Mouse (Mus musculus): Measurements from ENCODE around the gene Zfp420. TPM values are rescaled to one million over a fixed set of nuclear protein-coding genes. Genes with fewer than 3 reads are reported as not detected.
A peak's percentile ranks its signal among the peaks of the same experiment; 100 is the strongest.

Gene Zfp420
- total RNA-seq, 2 experiments from 2014 or later: 2.5 to 4.3 TPM

DNA sequence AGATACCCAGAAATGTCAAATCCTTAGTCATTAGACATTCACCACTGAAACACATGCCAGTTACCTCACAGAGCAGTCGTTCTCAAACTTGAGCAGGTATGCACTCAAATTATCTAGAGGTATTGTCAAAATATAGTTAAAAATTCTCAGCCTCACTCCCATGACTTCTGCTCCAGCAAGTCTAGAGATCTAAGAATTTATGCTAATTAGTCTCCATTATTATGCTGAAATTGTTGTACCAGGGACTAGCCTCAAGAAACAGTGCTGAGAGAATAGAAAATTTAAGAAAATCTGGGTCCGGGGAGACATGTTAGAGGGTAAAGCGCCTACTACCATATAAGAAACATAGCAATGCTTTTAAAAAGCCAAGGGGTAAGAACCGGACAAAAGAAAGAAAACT lies 44.3 kb downstream of the Zfp420 start:
- no peak for DNase-seq

DNA sequence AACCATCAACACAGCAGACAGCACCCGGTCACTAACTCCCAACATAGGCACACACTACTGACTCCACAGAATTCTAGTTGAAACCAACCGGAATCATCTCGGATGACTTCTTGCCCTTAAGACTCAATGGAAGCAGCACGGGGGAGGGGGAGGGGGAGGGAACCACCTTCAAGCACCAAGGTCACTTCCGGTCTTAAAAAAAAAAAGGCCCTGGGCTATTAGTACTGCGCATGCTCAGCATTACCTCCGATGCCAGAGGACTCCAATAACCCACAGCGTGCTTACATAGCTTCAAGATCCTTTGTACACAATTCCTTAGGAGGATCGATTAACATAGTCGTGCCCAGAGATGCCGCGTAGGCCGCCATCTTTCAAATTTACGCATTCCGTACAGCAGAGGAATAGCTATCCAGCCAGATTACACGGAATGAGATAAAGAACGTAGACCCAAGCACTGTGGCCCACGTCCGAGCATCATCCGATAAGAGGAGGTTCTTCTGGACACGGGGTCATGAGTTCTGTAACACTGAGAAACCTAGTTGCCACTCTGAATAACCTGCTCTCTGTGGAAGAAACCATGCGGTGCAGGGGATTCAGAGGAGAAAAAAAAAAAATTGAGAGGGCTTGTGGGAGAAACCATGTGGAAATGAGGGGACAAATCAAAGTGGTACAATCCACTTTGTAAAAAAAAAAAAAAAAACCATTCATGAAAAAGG lies 46.3 kb downstream of the Zfp420 start, which contains the start of gene Zfp27:
Gene Zfp27, minus strand, starts transcription at position 607 of the 716 bp plus-strand sequence.
- peak; percentile 19 for DNase-seq

DNA sequence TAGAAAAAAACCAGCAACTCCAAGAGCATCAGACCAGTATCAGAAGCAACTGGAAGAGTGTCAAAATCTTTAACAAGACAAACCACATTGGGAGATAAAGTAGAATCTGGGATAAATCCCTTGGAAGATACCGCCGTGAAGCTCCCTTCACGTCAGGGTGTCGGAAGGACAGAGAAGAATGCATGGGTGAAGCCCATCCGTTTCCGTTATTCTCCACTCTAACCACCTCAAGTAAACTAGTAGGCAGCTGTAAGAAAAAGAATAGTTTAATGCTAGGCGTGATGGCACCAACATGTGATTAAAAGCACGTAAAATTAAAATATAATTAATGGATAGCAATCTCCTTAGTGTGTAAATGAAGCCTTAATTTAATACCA lies 46.9 kb downstream of the Zfp420 start:
- DNase-seq: no peak

DNA sequence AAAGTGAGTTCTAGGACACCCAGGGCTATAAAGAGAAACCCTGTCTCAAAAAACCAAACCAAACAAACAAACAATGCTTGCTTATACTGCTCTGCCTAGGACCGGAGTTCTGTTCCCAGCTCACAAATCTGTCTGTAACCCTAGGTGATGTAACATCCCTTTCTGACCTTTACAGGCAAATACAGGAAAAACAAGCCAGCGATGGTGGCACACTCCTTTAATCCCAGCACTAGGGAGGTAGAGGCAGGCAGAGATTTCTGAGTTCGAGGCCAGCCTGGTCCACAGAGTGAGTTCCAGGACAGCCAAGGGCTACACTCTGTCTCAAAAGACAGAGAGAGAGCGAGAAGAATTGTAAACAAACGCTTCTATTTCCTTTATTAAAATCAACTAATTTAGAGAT lies 47.4 kb downstream of the Zfp420 start:
- no peak for DNase-seq

DNA sequence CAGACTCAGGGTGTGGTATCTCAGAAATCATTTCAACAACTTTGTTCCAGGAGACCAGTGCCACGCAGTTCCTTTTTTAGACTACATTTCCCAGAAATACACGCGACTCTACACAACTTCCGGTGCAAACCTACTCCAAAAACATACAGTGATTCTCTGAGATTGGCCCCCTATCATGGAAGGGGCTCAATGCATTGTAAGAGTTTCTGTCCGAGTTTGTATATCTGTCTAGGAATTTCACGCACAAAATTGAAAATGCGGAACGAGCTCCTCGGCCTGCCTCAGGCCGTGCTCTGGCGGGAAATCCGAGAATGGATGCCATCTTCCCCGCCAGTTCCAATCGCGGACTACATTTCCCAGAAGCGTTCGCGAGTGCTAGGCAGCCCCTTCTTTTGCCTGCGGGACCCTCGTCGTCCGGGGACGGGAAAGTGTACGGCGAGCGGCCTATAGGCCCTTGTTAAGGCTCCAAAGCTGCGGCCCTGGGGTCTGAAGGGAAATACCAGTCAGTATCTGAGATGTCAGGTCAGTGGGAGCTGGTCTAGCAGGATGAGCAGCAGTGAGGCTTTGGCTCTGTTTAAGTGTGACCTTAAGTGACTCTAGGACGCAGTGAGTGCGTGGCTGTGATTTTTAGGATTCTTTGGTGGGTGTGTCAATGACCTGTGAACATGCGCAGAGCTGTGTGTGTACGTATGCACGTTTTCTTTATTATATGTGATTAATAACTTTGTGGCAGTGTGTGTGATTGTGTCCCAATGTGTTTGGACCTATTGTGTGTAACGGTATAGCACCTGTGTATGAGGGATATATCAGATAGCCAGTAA lies 48.6 kb downstream of the Zfp420 start, which contains the start of gene Zfp383:
Gene Zfp383, plus strand, starts transcription at position 94 of the 821 bp plus-strand sequence.
- peak; percentile 73 for DNase-seq

DNA sequence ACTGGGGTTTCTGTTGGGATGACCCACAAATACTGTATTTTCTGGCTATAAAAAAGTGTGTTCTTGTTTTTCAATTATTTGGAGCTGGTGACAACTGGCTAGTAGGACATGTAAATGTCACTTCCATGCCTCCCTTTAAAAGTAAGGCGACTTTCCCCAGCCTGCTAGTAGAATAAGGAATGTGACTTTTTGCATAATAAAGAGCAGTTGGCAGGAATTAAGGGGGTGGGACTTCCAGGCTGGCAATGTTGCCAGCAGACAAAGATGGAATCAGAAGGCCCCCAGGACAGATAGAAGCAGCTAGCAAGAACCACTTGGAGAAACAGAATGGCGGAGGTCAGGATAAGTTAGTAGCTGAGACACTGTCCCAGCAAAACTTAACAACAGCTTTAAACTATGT lies 50.5 kb downstream of the Zfp420 start:
- no peak for DNase-seq

DNA sequence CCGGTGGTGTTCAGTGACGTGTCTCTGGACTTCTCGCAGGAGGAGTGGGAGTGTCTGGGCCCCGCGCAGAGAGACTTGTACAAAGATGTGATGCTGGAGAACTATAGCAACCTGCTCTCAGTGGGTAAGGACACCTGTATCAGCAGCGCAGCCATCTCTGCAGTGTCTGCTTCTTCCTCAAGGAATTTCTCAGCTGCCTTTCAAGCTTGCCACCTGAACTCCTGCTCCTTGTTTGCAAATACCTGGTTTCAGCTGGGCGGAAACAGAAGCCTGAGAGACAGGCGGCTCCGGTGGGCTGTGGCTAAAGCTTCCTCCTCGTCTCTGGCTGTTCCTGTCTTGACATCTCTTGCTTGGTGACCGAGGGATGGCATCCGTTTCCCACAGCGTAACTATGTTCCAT lies 52.4 kb downstream of the Zfp420 start:
- DNase-seq: no peak

DNA sequence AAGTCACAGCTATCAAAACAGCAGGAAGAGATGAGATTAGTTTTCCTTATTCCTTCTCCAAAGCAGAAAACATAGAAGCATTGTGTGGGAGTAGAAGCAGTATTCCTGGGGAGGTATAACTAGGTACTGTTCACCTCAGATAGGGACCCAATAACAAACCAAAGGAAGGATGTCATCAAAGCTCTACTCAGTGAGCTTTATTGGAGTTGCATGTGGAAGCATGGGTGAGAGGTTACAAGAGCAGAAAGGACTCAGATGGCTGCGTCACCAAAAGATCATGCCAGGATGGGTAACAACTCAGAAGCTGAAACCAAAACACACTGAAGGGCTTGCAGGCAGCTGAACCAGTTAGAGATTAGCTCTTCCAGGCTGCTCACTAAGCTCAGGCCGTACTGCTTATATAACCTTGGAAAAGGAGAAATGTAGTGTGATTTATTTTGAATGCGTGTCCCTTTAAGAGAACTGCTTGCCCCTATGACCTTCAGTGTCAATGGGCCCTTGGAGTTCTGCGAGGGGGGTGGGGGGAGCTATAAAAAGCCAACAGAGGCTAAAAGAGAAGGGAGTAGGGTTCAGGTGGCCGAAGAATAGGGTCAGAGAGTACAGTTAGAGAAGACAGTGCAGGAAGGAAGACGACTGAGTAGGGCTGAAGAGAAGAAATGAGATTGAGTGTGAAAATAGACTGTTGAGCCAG lies 57.7 kb downstream of the Zfp420 start:
- DNase-seq: no peak

DNA sequence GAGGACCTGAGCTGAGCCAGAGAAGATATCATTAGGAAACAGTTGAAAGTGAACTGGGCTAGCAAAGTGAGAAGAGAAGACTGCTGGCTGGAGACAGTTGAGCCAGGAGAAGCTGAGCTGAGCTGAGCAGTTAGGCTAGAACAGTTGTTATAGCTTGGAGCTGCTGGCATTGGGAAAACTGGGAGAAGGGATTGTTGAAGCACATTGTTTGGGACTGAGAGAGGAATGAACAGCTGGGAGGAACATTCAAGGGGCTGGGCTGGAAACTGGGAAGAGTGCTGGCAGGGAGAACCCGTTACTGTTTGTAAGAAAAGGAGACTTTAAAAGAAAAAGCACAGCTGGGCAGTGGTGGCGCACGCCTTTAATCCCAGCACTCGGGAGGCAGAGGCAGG lies 58.3 kb downstream of the Zfp420 start:
- DNase-seq: peak; percentile 23

DNA sequence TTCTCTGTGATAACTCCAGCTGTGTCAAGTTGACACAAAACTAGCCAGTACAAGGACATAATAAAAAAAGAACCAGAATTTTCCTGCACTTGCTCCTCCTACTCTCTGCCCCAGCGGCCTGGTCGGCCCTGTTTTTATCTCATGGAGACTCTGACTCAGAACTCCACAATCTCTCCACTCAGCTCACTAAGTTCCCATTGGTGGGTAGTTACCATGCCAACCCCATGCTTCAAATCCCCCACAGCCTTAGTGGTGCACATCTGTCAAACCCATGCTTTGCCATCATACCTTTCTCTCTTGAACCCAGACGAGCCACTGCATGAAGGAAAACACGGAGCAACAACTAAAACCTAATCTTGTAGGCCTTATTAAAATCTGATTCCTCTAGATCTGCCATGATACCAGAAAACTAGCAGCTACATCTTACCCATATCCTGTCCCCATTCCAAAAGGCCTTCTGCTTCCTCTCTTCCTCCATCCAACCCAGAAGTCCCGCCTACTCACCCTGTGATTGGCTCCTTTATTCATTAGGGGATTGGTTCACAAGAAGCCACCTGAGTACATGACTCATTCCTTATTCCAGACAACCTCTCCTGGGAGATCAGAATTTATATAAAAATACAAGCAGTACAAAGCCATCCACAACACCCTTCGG lies 61.8 kb downstream of the Zfp420 start:
- DNase-seq: no peak

DNA sequence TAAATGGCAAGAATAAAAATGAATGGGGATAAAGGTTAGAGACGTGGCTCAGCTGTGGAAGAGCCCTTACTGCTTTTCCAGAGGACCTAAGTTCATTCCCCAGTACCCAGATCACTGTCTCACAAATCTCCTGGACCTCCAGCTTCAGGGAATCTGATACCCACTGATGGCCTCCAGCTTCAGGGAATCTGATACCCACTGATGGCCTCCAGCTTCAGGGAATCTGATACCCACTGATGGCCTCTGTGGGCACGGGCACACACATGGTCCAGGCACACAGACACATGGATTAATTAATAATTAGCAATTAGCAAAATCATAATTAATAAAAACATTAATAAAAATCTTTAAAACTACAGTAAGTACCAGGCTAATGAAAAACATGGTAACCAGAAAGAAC lies 63.0 kb downstream of the Zfp420 start:
- DNase-seq: peak; percentile 28

Small RNAs within 50 kb of the gene (microRNA-seq; reads per million reads assigned to microRNA genes)
- gene Mir7668: 0 to 0.50 reads per million in 2 experiments

Other genes starting within 250 kb of the Zfp420 start
- not detected for gene Catsperg2, start 132.9 kb upstream of the Zfp420 start, total RNA-seq (2021)
- gene Zfp84, start 91.4 kb upstream of the Zfp420 start, total RNA-seq (2021): 10 to 100 TPM in 1 of 2 experiments, 1 to 10 TPM in 1; 9.3 to 11.2 TPM
- gene Zfp30, start 76.0 kb upstream of the Zfp420 start, total RNA-seq (2021): 1 to 10 TPM; 3.5 to 5.0 TPM
- gene Zfp790, start 43.9 kb upstream of the Zfp420 start, total RNA-seq (2021): 10 to 100 TPM in 1 of 2 experiments, 1 to 10 TPM in 1; 9.6 to 10.9 TPM
- under 1 TPM; 0.16 to 0.36 TPM for gene Zfp940, start 6.3 kb upstream of the Zfp420 start, total RNA-seq (2021)
- 10 to 100 TPM in 1 of 2 experiments, 1 to 10 TPM in 1; 8.5 to 10.5 TPM for gene Zfp27, start 46.6 kb downstream of the Zfp420 start, total RNA-seq (2021)
- gene Zfp383, start 48.2 kb downstream of the Zfp420 start, total RNA-seq (2021): 10 to 100 TPM in 1 of 2 experiments, 1 to 10 TPM in 1; 9.5 to 12.6 TPM
- gene Zfp74, start 94.1 kb downstream of the Zfp420 start, total RNA-seq (2021): 1 to 10 TPM; 5.9 to 9.2 TPM
- 10 to 100 TPM; 63.5 to 67.4 TPM for gene Zfp568, start 124.0 kb downstream of the Zfp420 start, total RNA-seq (2021)
- 1 to 10 TPM; 1.5 to 2.9 TPM for gene Zfp14, start 191.4 kb downstream of the Zfp420 start, total RNA-seq (2021)
- 1 to 10 TPM in 1 of 2 experiments, under 1 TPM in 1; 0.52 to 1.2 TPM for gene Zfp82, start 212.9 kb downstream of the Zfp420 start, total RNA-seq (2021)
- 1 to 10 TPM in 1 of 2 experiments, under 1 TPM in 1; 0.33 to 1.8 TPM for gene Gm26920, start 230.4 kb downstream of the Zfp420 start, total RNA-seq (2021)
- 1 to 10 TPM; 2.0 to 3.2 TPM for gene Zfp566, start 230.5 kb downstream of the Zfp420 start, total RNA-seq (2021)
- gene Zfp260, start 234.8 kb downstream of the Zfp420 start, total RNA-seq (2021): 10 to 100 TPM; 35.2 to 46.9 TPM

All from gastrocnemius, postnatal 10 days (tissue).